Mouse (Mus musculus) adipocyte (in vitro differentiated cells): ENCODE measurements at regions not wholly inside any gene's neighbourhood (a gene's known extent, or its start where the extent isn't known, plus 50 kb on each side); places are given as distances from the start of the nearest gene placed in this dataset.
A peak's percentile ranks its signal among the peaks of the same experiment; 100 is the strongest.

Experiments used
- DNase-seq: peaks from one replicate; pipeline ENCODE4 v3.0.0-alpha.2; 2016; ENCODE audit warnings: low spot score

GRCm38 (mm10) chr10:98043873-98044272 is 317.3 kb upstream of the C030005K15Rik start:
- DNase-seq = no peak

DNA sequence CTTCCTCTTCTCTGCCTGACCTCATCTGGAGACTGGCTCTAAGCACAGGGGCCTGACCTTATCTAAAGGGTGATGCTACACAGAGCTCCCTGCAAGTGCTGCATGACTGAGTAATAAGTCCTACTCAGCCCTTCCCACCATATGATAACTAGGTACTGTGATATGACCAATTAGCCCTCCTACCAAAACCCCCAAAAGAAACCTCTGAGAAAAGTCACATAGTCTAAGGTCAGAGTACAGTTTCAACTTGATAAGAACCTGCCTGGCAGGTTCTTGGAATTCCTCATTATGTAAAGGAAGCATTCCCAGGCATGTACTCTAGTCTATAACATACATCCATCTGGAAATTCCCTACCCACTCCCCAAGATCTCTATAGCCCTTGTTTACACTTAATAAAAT is 318.0 kb upstream of the C030005K15Rik start:
- DNase-seq = no peak

GRCm38 (mm10) chr10:98073432-98073831 is 346.9 kb upstream of the C030005K15Rik start:
- DNase-seq = no peak

- no peak for DNase-seq
Measured at GRCm38 (mm10) chr10:98084881-98085280, 358.3 kb upstream of the C030005K15Rik start.

- no peak for DNase-seq
Measured at GRCm38 (mm10) chr10:98116296-98116695, 389.7 kb upstream of the C030005K15Rik start.

DNA sequence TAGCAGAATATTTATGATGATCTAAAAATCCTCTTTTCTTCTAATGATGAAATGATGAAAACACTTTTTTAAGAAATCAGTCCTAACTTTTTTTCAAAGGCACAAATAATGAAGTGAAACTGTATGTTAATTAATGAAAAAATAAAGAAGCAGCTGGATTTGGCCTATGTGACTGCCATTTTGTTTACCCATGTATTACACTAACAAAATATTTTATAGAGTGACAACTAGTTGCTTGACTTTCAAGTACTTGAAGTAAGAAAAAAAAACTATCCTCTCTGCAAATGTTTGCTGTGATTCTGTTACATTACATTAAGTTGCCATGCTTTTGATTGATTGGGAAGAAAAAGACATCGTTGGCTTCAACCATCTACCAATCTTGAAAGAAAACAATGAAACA is 399.2 kb upstream of the C030005K15Rik start:
- no peak for DNase-seq

GRCm38 (mm10) chr10:98135026-98135425 is 408.5 kb upstream of the C030005K15Rik start:
- no peak for DNase-seq

DNA sequence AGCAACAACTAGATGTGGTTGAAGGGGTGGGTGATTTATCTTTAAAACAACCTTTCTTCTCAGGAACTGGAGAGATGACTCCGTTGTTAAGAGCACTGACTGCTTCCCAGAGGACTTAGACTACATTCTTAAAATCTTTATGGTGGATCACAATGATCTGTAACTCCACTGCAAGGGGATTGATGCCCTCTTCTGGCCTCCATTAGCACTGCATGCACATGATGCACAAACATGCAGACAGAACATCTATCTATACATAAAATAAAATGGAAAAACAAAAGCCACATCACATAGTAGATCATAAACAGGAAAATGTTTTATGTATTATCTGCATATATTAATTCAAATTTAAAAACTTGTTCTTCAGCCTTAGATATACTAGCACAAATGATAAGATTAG is 419.2 kb upstream of the C030005K15Rik start:
- no peak for DNase-seq

GRCm38 (mm10) chr10:98146998-98147863 is 420.7 kb upstream of the C030005K15Rik start:
- DNase-seq = no peak

GRCm38 (mm10) chr10:98155982-98156381 is 429.4 kb upstream of the C030005K15Rik start:
- DNase-seq = no peak

DNA sequence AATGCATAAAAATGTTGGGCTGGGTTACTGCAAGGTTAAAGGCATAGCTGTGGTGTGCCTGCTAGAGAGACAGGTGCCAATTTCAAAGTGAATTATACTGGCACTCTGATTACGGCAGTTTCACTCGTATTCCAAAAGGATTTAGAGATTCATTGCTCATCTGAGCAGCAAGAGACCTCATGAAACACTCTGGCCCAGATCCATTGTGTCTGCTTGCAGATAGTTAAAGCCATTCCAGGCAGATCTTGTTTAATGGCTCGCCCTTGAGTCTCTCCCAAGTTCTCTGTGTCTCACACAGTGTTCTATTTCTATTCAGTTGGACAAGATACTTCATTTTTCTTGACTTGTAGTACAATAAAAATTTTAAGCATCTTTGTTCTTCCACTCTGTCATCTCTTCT is 459.1 kb upstream of the C030005K15Rik start:
- no peak for DNase-seq

GRCm38 (mm10) chr10:98196852-98197251 is 470.3 kb upstream of the C030005K15Rik start:
- DNase-seq = no peak

GRCm38 (mm10) chr10:98210246-98210645 is 483.7 kb upstream of the C030005K15Rik start:
- DNase-seq = peak; percentile 16

GRCm38 (mm10) chr10:98212876-98213587 is 486.5 kb upstream of the C030005K15Rik start:
- no peak for DNase-seq

DNA sequence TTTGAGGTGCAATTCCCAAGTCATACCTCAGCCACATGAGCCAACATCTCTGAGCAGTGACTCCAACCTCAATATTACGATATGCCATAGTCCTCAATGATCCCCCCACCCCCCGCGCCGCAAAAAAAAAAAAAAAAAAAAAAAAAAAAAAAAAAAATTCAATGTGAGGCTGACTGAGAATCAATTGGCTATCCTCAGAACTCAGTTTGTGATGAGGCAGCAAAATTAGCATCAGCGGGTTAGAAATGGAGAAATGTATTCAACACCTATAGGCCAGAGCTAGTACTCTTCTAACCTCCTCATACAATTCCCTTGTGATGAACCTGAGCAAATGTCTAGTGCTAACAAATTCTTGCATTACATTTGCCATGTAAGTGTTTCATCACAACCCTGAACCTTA is 504.5 kb upstream of the C030005K15Rik start:
- DNase-seq = no peak

GRCm38 (mm10) chr10:98231705-98232235 is 505.2 kb upstream of the C030005K15Rik start:
- no peak for DNase-seq

GRCm38 (mm10) chr10:98248311-98248710 is 521.8 kb upstream of the C030005K15Rik start:
- DNase-seq = no peak

GRCm38 (mm10) chr10:98257980-98258707 is 531.6 kb upstream of the C030005K15Rik start:
- DNase-seq = no peak

- no peak for DNase-seq
Measured at GRCm38 (mm10) chr10:98259283-98259682, 532.7 kb upstream of the C030005K15Rik start.

DNA sequence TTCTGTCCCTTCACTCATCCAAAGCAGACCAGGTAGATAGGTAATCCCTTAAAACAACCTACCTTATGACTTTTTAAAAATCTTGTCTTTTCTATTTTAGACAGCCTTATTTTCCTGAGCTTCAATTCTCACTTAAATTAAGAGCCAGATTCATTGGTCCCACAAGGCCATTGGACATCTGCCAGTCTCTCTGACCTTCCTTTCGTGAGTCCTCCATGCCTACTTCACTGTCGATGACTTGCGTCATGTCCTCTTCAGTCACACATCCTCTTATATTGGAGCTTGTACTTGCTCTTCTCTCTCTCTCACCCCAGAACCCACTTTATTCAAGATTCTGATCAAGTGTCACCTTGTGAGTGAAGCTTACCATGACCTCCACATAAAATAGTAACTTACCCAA is 542.0 kb upstream of the C030005K15Rik start:
- peak; percentile 10 for DNase-seq

DNA sequence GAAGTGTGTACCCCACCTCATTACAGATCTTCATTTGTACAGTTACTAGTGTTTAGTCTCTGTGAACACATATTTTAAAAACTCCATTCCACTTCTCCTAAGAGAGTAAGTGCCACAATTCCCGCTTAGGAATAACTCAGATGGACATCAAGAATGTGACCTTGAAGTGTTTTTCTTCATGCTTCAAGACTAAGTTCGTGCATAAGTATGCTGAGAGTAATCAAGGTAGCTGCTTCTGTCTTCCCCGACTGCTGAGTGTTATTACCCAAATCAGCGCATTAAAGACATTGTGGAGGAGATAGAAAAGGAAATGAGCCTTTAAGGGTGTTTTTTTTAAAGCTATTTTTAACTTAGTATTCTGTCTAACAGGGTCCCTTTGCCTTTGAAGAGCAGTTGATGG is 565.1 kb upstream of the C030005K15Rik start:
- DNase-seq = no peak

GRCm38 (mm10) chr10:98292140-98292539 is 565.6 kb upstream of the C030005K15Rik start:
- DNase-seq = no peak
